Mouse (Mus musculus) thymus, adult 2 months (tissue): ENCODE results near the gene Sorl1.

Experiments
- CTCF ChIP-seq: fragments of 200-500 bp; IDR thresholded peaks from 2 replicates; pipeline ENCODE4 v1.5.1; 2012; ENCODE audit warnings: mild to moderate bottlenecking, control low read depth, low read length, moderate library complexity, borderline replicate concordance; ENCODE audit not compliant: control insufficient read depth, poor library complexity, insufficient read depth; ENCODE audit errors: extremely low read depth
- POLR2A ChIP-seq: fragments of 200-500 bp; IDR thresholded peaks from 2 replicates; pipeline ENCODE4 v1.6.1; 2012; ENCODE audit warnings: mild to moderate bottlenecking, low read length, control low read depth, moderate library complexity; ENCODE audit not compliant: control insufficient read depth, poor library complexity, insufficient read depth; ENCODE audit errors: extremely low read depth

DNA sequence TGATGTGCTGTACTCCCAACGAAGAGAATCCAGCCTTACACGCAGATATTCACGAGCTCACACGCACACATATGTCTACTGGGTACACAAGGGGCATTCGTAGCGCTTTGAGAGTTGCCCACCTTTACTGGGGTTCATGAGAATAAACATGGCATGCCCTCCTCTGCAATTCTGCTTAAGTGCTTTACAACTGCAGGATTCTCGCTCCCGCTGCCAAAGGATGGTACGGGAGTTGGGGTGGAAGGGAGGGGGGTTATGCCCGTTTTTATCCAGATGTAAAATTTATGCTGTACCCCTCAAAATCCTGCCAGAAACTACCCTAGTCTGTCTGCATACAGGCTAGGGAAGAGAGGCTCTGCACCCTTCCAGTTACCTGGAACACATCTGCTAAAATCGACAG, 893 bp downstream of the Sorl1 start:
- no peak for TF ChIP-seq CTCF
- TF ChIP-seq POLR2A, result no peak
